Mouse (Mus musculus) spleen, postnatal 10 days (tissue): ENCODE results near the gene Sgpp2.

Experiments
- DNase-seq, 2 experiments: peaks; one replicate each; pipeline ENCODE4 v3.0.0; 2021 to 2022; ENCODE audit warnings: low spot score in 2 of 2

The Sgpp2 gene

GRCm38 (mm10) chr1:78399755-78400154 is 89.6 kb downstream of the Sgpp2 start:
- no peak for DNase-seq

GRCm38 (mm10) chr1:78401413-78401812 is 91.3 kb downstream of the Sgpp2 start:
- no peak for DNase-seq

- no peak for DNase-seq
Observed at GRCm38 (mm10) chr1:78409396-78409795, 99.3 kb downstream of the Sgpp2 start.

GRCm38 (mm10) chr1:78412668-78413067 is 102.5 kb downstream of the Sgpp2 start:
- DNase-seq = no peak

- DNase-seq = no peak
Observed at GRCm38 (mm10) chr1:78414421-78414820, 104.3 kb downstream of the Sgpp2 start.

GRCm38 (mm10) chr1:78417154-78417911 is 107.2 kb downstream of the Sgpp2 start:
- DNase-seq = no peak

GRCm38 (mm10) chr1:78419593-78419992 is 109.4 kb downstream of the Sgpp2 start:
- DNase-seq = peak; percentile 34 to 78

- DNase-seq = no peak
Observed at GRCm38 (mm10) chr1:78420271-78420670, 110.1 kb downstream of the Sgpp2 start.

- no peak for DNase-seq
Observed at GRCm38 (mm10) chr1:78421749-78422148, 111.6 kb downstream of the Sgpp2 start.

- DNase-seq = peak in 1 of 2 experiments; percentile 32
Observed at GRCm38 (mm10) chr1:78422576-78422975, 112.4 kb downstream of the Sgpp2 start.

- no peak for DNase-seq
Observed at GRCm38 (mm10) chr1:78424848-78425247, 114.7 kb downstream of the Sgpp2 start.

- DNase-seq = no peak
Observed at GRCm38 (mm10) chr1:78425309-78425708, 115.2 kb downstream of the Sgpp2 start.

GRCm38 (mm10) chr1:78425793-78426700 is 115.9 kb downstream of the Sgpp2 start:
- no peak for DNase-seq

- no peak for DNase-seq
Observed at GRCm38 (mm10) chr1:78426841-78427240, 116.7 kb downstream of the Sgpp2 start.

- no peak for DNase-seq
Observed at GRCm38 (mm10) chr1:78428851-78429250, 118.7 kb downstream of the Sgpp2 start.

- no peak for DNase-seq
Observed at GRCm38 (mm10) chr1:78433472-78433871, 123.3 kb downstream of the Sgpp2 start.

GRCm38 (mm10) chr1:78435967-78436366 is 125.8 kb downstream of the Sgpp2 start:
- DNase-seq = no peak

- no peak for DNase-seq
Observed at GRCm38 (mm10) chr1:78436445-78436844, 126.3 kb downstream of the Sgpp2 start.

- no peak for DNase-seq
Observed at GRCm38 (mm10) chr1:78437150-78437549, 127.0 kb downstream of the Sgpp2 start.

GRCm38 (mm10) chr1:78440716-78441115 is 130.6 kb downstream of the Sgpp2 start:
- DNase-seq = no peak

- DNase-seq = no peak
Observed at GRCm38 (mm10) chr1:78443056-78443455, 132.9 kb downstream of the Sgpp2 start.

GRCm38 (mm10) chr1:78446232-78446631 is 136.1 kb downstream of the Sgpp2 start:
- DNase-seq = no peak

- no peak for DNase-seq
Observed at GRCm38 (mm10) chr1:78446742-78447141, 136.6 kb downstream of the Sgpp2 start.
